Mouse (Mus musculus): Measurements from ENCODE around the gene Rnf145.

DNA sequence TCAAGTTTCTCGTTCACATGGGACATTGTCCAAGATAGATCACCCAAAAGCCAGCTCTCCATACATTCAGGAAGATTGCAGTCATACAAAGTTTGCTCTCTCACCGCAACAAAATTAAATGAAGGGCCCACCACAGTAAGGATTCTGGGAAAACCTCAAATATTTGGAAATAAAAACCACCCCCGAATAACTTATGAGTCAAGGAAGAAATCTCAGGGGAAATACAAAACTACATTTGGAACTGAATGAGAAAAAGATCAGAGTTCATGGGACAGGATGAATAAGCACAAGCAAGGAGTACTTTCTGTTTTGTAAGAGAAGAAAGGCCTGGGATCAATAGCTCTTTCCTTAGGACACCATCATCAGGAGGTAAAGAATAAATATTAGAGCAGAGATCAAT is 76.0 kb downstream of the Rnf145 start:
- TF ChIP-seq CTCF (IDR thresholded peaks at IDR 0.05; ENCODE audit: low read depth, low read length) (no peak), EP300 (IDR thresholded peaks at IDR 0.05; ENCODE audit: insufficient read depth, low read depth, low read length) (no peak), POLR2A (IDR thresholded peaks at IDR 0.05; ENCODE audit: insufficient read depth, low read length) (no peak)

All from ES-Bruce4 (cell line).